Mouse (Mus musculus) hindbrain, embryonic 16.5 days (tissue): ENCODE measurements around the gene Sp6. TPM values are rescaled to one million over a fixed set of nuclear protein-coding genes. Genes with fewer than 3 reads are reported as not detected.

ENCODE experiments used
- ATAC-seq: fragments of 200-750 bp; cut with Nextera tagmentation; 2 replicates; pipeline ENCODE4 v1.8.0; 2017; ENCODE audit warnings: moderate TSS enrichment, moderate library complexity
- H3K27ac ChIP-seq: fragments of 300-500 bp; sonication (generic); 2 replicates; pipeline ENCODE4 v1.5.1; 2014; ENCODE audit warnings: low read depth, mild to moderate bottlenecking, control low read depth, low read length, moderate library complexity
- H3K27me3 ChIP-seq: fragments of 300-500 bp; sonication (generic); replicated peaks from 2 replicates; pipeline ENCODE4 v1.6.1; 2014; ENCODE audit warnings: low read length; ENCODE audit not compliant: control insufficient read depth, insufficient read depth
- H3K36me3 ChIP-seq: fragments of 300-500 bp; sonication (generic); 2 replicates; pipeline ENCODE4 v1.6.1; 2014; ENCODE audit warnings: mild to moderate bottlenecking, low read length, moderate library complexity, mixed read lengths; ENCODE audit not compliant: control insufficient read depth, insufficient read depth
- H3K4me1 ChIP-seq: fragments of 300-500 bp; sonication (generic); 2 replicates; pipeline ENCODE4 v1.6.1; 2014; ENCODE audit warnings: low read depth, low read length; ENCODE audit not compliant: control insufficient read depth, insufficient read depth
- H3K4me2 ChIP-seq: fragments of 300-500 bp; sonication (generic); 2 replicates; pipeline ENCODE4 v1.6.1; 2014; ENCODE audit warnings: mild to moderate bottlenecking, low read length, control low read depth, moderate library complexity
- H3K4me3 ChIP-seq: fragments of 300-500 bp; sonication (generic); 2 replicates; pipeline ENCODE4 v1.5.1; 2014; ENCODE audit warnings: mild to moderate bottlenecking, low read length, control low read depth, moderate library complexity
- H3K9ac ChIP-seq: fragments of 300-500 bp; sonication (generic); 2 replicates; pipeline ENCODE4 v1.6.1; 2014; ENCODE audit warnings: low read depth, mild to moderate bottlenecking, control low read depth, low read length, moderate library complexity
- H3K9me3 ChIP-seq: fragments of 300-500 bp; sonication (generic); 2 replicates; pipeline ENCODE4 v1.6.1; 2014; ENCODE audit warnings: mild to moderate bottlenecking, low read length, moderate library complexity; ENCODE audit not compliant: control insufficient read depth
- WGBS: fragments of 180-500 bp; shearing (Covaris S2); extraction: QIAGEN DNeasy Blood & Tissue Kit; methylation state at CpG from one replicate; pipeline ENCODE4 v1.1.7; 2014; 5-methylcytosine and 5-hydroxymethylcytosine counted together
- polyA plus RNA-seq: library from polyadenylated mRNA; unstranded; fragments of >200 nt; fragmentation: Nextera tagmentation; extraction: Ambion mirVana; gene quantifications from 2 replicates; pipeline ENCODE4 v1.2.1, GENCODE M21; 2015

Gene Sp6
- polyA plus RNA-seq, 1 experiment from 2014 or later: 0.35 TPM

GRCm38 (mm10) chr11:97030426-97030825, 17.2 kb downstream of the Sp6 start:
- peaks cover under 1% of the 10 kb centered on the region; the same call in 1 of the 2 replicates for H3K27me3 ChIP-seq
- H3K27ac ChIP-seq: no peak overlapping the region; the same call in 1 of the 2 replicates
- WGBS: 22% methylated on average over 15 of the region's 15 CpGs
- 0 out of 2 replicates have a peak, but pooled peaks have one; percentile 6 for ATAC-seq
- H3K36me3 ChIP-seq: no peaks in the 10 kb centered on the region
- H3K9ac ChIP-seq: peak overlapping the region; percentile 80
- peaks cover 9% of the 10 kb centered on the region; the same call in 1 of the 2 replicates for H3K4me1 ChIP-seq
- H3K9me3 ChIP-seq: no peaks in the 10 kb centered on the region
- peak overlapping the region; percentile 60 for H3K4me3 ChIP-seq
- H3K4me2 ChIP-seq: peak overlapping the region; percentile 68

- no peaks in the 10 kb centered on the region for H3K36me3 ChIP-seq
- no peak overlapping the region for H3K9ac ChIP-seq
- no peak overlapping the region for H3K4me3 ChIP-seq
- no peaks in the 10 kb centered on the region for H3K27me3 ChIP-seq
- no peak overlapping the region for H3K4me2 ChIP-seq
- 81% methylated on average over 12 of the region's 12 CpGs for WGBS
- H3K27ac ChIP-seq: no peak overlapping the region
- no peaks in the 10 kb centered on the region for H3K9me3 ChIP-seq
- ATAC-seq: no peak
- H3K4me1 ChIP-seq: peaks cover 4% of the 10 kb centered on the region; the same call in 1 of the 2 replicates
Observed at GRCm38 (mm10) chr11:97031977-97032376, 18.8 kb downstream of the Sp6 start.

- no peak overlapping the region for H3K27ac ChIP-seq
- H3K9ac ChIP-seq: no peak overlapping the region
- no peaks in the 10 kb centered on the region for H3K36me3 ChIP-seq
- no peaks in the 10 kb centered on the region for H3K9me3 ChIP-seq
- no peak overlapping the region for H3K4me2 ChIP-seq
- H3K4me1 ChIP-seq: peaks cover 4% of the 10 kb centered on the region; the same call in 1 of the 2 replicates
- H3K27me3 ChIP-seq: no peaks in the 10 kb centered on the region
- WGBS: 92% methylated on average over 4 of the region's 4 CpGs
- ATAC-seq: no peak
- H3K4me3 ChIP-seq: no peak overlapping the region
Observed at GRCm38 (mm10) chr11:97032499-97032898, 19.3 kb downstream of the Sp6 start.

- Histone ChIP-seq H3K9ac (no peak overlapping the region), H3K4me2 (no peak overlapping the region), H3K27ac (no peak overlapping the region), H3K9me3 (no peaks in the 10 kb centered on the region), H3K27me3 (no peaks in the 10 kb centered on the region), H3K4me1 (peaks cover 4% of the 10 kb centered on the region; the same call in 1 of the 2 replicates), H3K4me3 (no peak overlapping the region), H3K36me3 (no peaks in the 10 kb centered on the region)
- WGBS: 86% methylated on average over 4 of the region's 4 CpGs
- no peak for ATAC-seq
Observed at GRCm38 (mm10) chr11:97033781-97034180, 20.6 kb downstream of the Sp6 start.

GRCm38 (mm10) chr11:97036141-97036540, 22.9 kb downstream of the Sp6 start:
- no peak for ATAC-seq
- Histone ChIP-seq H3K9me3 (no peaks in the 10 kb centered on the region), H3K4me2 (no peak overlapping the region), H3K36me3 (no peaks in the 10 kb centered on the region), H3K27me3 (no peaks in the 10 kb centered on the region), H3K9ac (no peak overlapping the region; the same call in 1 of the 2 replicates), H3K27ac (no peak overlapping the region), H3K4me1 (peaks cover 2% of the 10 kb centered on the region; the same call in 1 of the 2 replicates), H3K4me3 (no peak overlapping the region)
- 80% methylated on average over 5 of the region's 5 CpGs for WGBS

GRCm38 (mm10) chr11:97038881-97039280, 25.7 kb downstream of the Sp6 start:
- no peaks in the 10 kb centered on the region for H3K9me3 ChIP-seq
- no peak overlapping the region for H3K27ac ChIP-seq
- no peaks in the 10 kb centered on the region for H3K36me3 ChIP-seq
- peaks cover 9% of the 10 kb centered on the region for H3K4me1 ChIP-seq
- H3K27me3 ChIP-seq: no peaks in the 10 kb centered on the region
- H3K9ac ChIP-seq: no peak overlapping the region
- WGBS: 67% methylated on average over 7 of the region's 7 CpGs
- no peak overlapping the region for H3K4me2 ChIP-seq
- ATAC-seq: no peak
- H3K4me3 ChIP-seq: no peak overlapping the region

GRCm38 (mm10) chr11:97040301-97041021, 27.3 kb downstream of the Sp6 start:
- H3K9ac ChIP-seq: peak overlapping the region; percentile 65
- peak overlapping the region; percentile 82 for H3K4me3 ChIP-seq
- H3K9me3 ChIP-seq: no peaks in the 10 kb centered on the region
- H3K36me3 ChIP-seq: peaks cover 5% of the 10 kb centered on the region
- peaks cover 9% of the 10 kb centered on the region for H3K4me1 ChIP-seq
- no peak overlapping the region for H3K27ac ChIP-seq
- peak overlapping the region; percentile 82 for H3K4me2 ChIP-seq
- 51% methylated on average over 12 of the region's 12 CpGs for WGBS
- H3K27me3 ChIP-seq: no peaks in the 10 kb centered on the region
- no peak for ATAC-seq

- peaks cover 9% of the 10 kb centered on the region for H3K4me1 ChIP-seq
- H3K36me3 ChIP-seq: peaks cover 5% of the 10 kb centered on the region
- peak within 1 kb of the TSS; percentile 90 for H3K9ac ChIP-seq
- peak within 1 kb of the TSS; percentile 88 for H3K4me2 ChIP-seq
- H3K27ac ChIP-seq: peak within 1 kb of the TSS; percentile 76
- ATAC-seq: peak; percentile 93
- no peaks in the 10 kb centered on the region for H3K27me3 ChIP-seq
- H3K9me3 ChIP-seq: no peaks in the 10 kb centered on the region
- H3K4me3 ChIP-seq: peak within 1 kb of the TSS; percentile 82
- WGBS: under 1% methylated on average over 48 of the region's 48 CpGs
Observed at GRCm38 (mm10) chr11:97041022-97041899, 28.1 kb downstream of the Sp6 start, which contains the start of the genes Lrrc46 and Mrpl10. Gene Lrrc46 (minus strand): TSS chr11:97041407. Gene Mrpl10 (plus strand): TSS chr11:97041560.

GRCm38 (mm10) chr11:97044902-97045301, 31.7 kb downstream of the Sp6 start:
- ATAC-seq: no peak
- 97% methylated on average over 8 of the region's 8 CpGs for WGBS
- Histone ChIP-seq H3K4me3 (no peak overlapping the region), H3K36me3 (peaks cover 8% of the 10 kb centered on the region), H3K4me1 (peaks cover 9% of the 10 kb centered on the region), H3K9me3 (no peaks in the 10 kb centered on the region), H3K27ac (no peak overlapping the region), H3K4me2 (no peak overlapping the region), H3K9ac (no peak overlapping the region), H3K27me3 (no peaks in the 10 kb centered on the region)
